Mouse (Mus musculus) spleen, postnatal 14 days (tissue): ENCODE results near the gene Zbtb16.

Source experiments
- DNase-seq, 2 experiments: peaks; one replicate each; pipeline ENCODE4 v3.0.0; 2021 to 2022; ENCODE audit warnings: low spot score in 2 of 2

Gene Zbtb16

GRCm38 (mm10) chr9:48768965-48769364 lies 67.1 kb downstream of the Zbtb16 start:
- DNase-seq = no peak

GRCm38 (mm10) chr9:48767666-48768432 lies 68.2 kb downstream of the Zbtb16 start:
- DNase-seq = no peak

GRCm38 (mm10) chr9:48765927-48766326 lies 70.1 kb downstream of the Zbtb16 start:
- no peak for DNase-seq

GRCm38 (mm10) chr9:48764311-48764710 lies 71.7 kb downstream of the Zbtb16 start:
- no peak for DNase-seq

- no peak for DNase-seq
Observed at GRCm38 (mm10) chr9:48761732-48762637, 74.0 kb downstream of the Zbtb16 start.

- no peak for DNase-seq
Observed at GRCm38 (mm10) chr9:48761175-48761556, 74.9 kb downstream of the Zbtb16 start.

GRCm38 (mm10) chr9:48760449-48761174 lies 75.4 kb downstream of the Zbtb16 start:
- DNase-seq = peak in 1 of 2 experiments; percentile 3

GRCm38 (mm10) chr9:48759098-48759497 lies 76.9 kb downstream of the Zbtb16 start:
- DNase-seq = no peak

- no peak for DNase-seq
Observed at GRCm38 (mm10) chr9:48757650-48758580, 78.1 kb downstream of the Zbtb16 start.

GRCm38 (mm10) chr9:48756261-48756812 lies 79.7 kb downstream of the Zbtb16 start:
- DNase-seq = no peak

- DNase-seq = no peak
Observed at GRCm38 (mm10) chr9:48755438-48756070, 80.5 kb downstream of the Zbtb16 start.

GRCm38 (mm10) chr9:48754418-48754817 lies 81.6 kb downstream of the Zbtb16 start:
- no peak for DNase-seq

GRCm38 (mm10) chr9:48753881-48754280 lies 82.1 kb downstream of the Zbtb16 start:
- no peak for DNase-seq

- no peak for DNase-seq
Observed at GRCm38 (mm10) chr9:48751900-48752299, 84.1 kb downstream of the Zbtb16 start.

- DNase-seq = no peak
Observed at GRCm38 (mm10) chr9:48749666-48750065, 86.4 kb downstream of the Zbtb16 start.

GRCm38 (mm10) chr9:48749168-48749567 lies 86.9 kb downstream of the Zbtb16 start:
- DNase-seq = no peak

GRCm38 (mm10) chr9:48748761-48749160 lies 87.3 kb downstream of the Zbtb16 start:
- no peak for DNase-seq

- DNase-seq = no peak
Observed at GRCm38 (mm10) chr9:48748216-48748615, 87.8 kb downstream of the Zbtb16 start.

GRCm38 (mm10) chr9:48746506-48746905 lies 89.5 kb downstream of the Zbtb16 start:
- no peak for DNase-seq
